Mouse (Mus musculus) left cerebral cortex, postnatal 14 days (tissue): ENCODE results near the gene Hist2h4. TPM values are rescaled to one million over a fixed set of nuclear protein-coding genes. Genes with fewer than 3 reads are reported as not detected.
A peak's percentile ranks its signal among the peaks of the same experiment; 100 is the strongest.
"Not testable (repeated sequence)": the region's sequence is repeated elsewhere in the genome, so short reads cannot be mapped to it uniquely, and the experiment has no call there.

Source experiments
- DNase-seq, 2 experiments: peaks; one replicate each; pipeline ENCODE4 v3.0.0; 2021 to 2022; ENCODE audit warnings: low spot score in 2 of 2, mixed read lengths in 1 of 2
- intact Hi-C: fragments of 180-260 bp; cut with DNase I; formaldehyde crosslinking; loops from one replicate; pipeline ENCODE4 v1.15.1; 2025
- total RNA-seq, 2 experiments: library from RNA; stranded (reverse); gene quantifications; 2 replicates each; pipeline ENCODE4 v1.2.3; 2021

Hist2h4 gene
- total RNA-seq, 2 experiments from 2014 or later: 26.2 to 28.6 TPM

GRCm38 (mm10) chr3:96250890-96251289 is 12.2 kb downstream of the Hist2h4 start:
- DNase-seq: no peak
- intact Hi-C loops: no loop called here

GRCm38 (mm10) chr3:96249034-96249345 is 14.1 kb downstream of the Hist2h4 start:
- no peak for DNase-seq
- intact Hi-C loops: no loop called here

GRCm38 (mm10) chr3:96248141-96249033 is 14.7 kb downstream of the Hist2h4 start:
- intact Hi-C loops: no loop called here

DNA sequence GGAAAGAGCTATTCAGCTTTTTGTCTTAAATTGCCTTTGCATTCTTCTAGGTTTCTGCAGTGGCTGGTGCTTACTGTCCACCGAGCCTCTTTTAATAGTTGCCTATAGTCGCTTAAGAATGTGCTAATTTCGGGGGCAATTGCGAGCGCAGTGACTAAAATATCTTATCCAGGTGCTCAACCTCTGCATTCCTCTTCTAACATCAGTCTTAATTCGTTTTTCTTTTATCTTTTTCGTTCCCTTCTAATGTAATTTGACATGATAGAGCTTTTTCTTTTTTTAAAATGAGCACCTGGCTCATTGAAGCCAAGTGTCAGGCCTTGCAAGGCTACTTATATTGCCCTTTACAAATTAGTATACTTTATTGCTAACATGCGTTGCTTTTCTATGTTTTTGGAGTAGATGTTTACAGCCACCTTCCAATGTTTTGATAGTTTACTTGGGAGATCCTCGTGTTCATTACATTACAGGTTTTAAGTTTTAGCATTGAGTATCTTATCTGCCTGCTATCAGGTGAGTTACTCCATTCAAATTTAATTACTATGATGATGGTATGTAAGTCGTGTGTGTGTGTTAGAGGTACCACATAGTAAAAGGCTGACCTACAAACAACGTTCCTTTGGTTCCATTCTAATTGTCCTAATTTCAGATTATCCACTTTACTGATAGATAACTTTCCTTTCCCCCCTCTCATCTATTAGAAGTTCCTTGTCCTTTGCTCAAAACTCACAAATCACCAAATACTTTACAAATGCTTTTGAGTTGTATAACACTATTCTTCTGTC is 15.6 kb downstream of the Hist2h4 start:
- intact Hi-C loops: no loop called here
- DNase-seq: no peak

More at GRCm38 (mm10) chr3:96248141-96249033, 14.7 kb downstream of the Hist2h4 start:
- no peak for DNase-seq

DNA sequence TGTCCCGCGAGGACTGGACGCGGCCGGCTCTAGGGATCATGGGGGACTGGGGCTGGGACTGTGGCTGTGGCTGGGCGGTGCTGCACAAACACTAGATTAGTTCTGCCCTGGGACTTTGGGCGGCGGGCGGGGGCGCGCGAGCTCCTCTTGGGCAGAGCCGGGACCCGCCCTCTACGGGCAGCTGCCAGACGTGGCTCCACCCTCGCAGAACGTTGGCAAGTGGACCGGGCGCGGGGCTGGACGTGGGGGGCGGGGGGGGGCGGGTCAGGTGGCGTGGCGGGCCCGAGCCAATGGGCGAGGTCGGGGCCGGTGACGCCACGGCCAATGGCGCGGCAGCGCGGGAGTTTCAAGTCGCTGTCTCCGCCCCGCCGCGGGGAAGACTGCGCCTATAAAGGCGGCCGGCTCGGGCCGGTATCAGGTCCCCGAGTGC is 16.7 kb downstream of the Hist2h4 start, which contains the start of gene Hist2h3c1:
Hist2h3c1 (plus strand) TSS at position 259 of the 430 bp plus-strand sequence.
- DNase-seq, intact Hi-C loops: not testable (repeated sequence)

DNA sequence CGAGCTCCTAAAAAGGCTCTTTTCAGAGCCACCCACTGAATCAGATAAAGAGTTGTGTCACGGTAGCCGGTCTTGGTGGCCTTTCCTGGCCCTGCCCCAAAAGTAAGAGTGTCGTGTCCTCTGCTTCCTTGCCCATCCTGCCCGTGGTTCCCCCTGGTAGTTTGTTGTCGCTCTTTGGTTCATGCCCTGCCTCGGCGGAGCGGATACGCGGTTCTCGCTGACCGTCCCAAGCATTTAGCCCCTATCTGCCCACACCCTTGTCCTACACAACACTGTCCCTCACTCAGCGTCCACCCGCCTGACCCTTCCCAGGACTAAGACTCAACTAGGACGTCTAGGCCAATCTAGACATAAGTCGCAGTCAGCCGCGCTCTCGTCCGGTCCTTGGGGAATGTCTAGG is 17.1 kb downstream of the Hist2h4 start:
- intact Hi-C loops, DNase-seq: not testable (repeated sequence)

DNA sequence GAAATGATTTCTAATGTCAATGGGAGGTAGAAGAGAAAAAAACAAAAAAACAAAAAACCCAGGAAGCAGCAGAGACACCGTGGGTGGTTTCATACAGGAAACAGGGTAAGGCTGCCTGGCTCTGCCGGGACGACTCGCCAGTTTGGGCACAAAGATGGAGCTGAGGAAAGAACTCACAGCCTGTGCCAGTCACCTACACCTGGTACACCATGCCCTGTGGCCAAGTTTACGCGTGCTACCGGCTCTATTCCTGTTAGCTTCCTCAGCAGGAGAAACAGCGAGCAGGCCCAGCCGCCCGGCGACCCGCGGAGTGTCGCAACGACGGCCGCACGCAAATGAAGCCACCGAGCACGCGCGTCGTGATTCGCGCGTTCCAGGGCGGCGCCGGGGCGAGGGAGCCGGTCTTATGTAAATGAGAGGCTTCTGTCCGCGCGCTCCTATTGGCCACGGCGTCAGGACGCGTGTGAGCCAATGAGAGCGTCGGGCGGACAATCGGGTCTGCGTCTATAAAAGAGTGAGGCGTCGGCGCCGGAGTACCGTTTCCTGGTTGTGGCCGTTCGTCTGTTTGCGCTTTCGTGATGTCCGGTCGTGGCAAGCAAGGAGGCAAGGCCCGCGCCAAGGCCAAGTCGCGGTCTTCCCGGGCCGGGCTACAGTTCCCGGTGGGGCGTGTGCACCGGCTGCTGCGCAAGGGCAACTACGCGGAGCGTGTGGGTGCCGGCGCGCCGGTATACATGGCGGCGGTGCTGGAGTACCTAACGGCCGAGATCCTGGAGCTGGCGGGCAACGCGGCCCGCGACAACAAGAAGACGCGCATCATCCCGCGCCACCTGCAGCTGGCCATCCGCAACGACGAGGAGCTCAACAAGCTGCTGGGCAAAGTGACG is 17.9 kb downstream of the Hist2h4 start, which contains the start of gene Hist2h2aa1:
Hist2h2aa1 (plus strand) TSS at position 495 of the 884 bp plus-strand sequence.
- peak; percentile 86 for DNase-seq
- intact Hi-C loops: not testable (repeated sequence)

DNA sequence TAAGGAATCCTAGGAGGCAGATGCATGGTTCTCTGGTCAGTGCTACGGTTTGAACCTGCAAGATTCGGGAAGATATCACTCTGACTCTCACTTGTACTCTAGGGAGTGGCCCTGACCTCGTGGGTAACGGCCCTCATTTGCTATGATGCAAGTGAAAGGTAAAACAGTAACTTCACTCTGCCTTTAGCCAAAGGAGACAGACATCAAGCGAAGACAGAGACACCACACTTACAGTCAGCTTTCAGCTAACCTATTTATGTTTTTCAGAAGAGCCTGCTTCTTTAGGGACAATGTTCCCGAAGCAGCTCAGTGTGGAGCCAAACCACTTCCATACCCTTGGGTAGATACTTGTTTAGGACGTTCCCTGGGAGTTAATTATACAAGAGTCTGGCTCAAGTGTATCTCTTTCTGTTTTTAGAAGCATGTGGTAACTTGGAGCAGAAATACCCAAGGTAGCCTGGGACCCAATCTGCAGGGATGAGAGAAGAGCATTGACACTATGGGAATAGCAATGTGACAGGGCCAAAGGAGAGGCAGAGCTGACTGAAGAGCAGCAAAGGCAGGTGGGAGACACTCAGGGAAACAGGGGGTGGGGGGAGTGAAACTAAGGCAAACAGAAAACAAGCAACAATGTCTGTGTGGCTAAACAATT is 19.1 kb downstream of the Hist2h4 start:
- intact Hi-C loops: no loop called here
- no peak for DNase-seq

GRCm38 (mm10) chr3:96240799-96241197 is 22.3 kb downstream of the Hist2h4 start:
- DNase-seq: no peak

GRCm38 (mm10) chr3:96239949-96240798 is 22.9 kb downstream of the Hist2h4 start, which contains the start of gene Hist2h2aa2:
Hist2h2aa2 (minus strand) TSS chr3:96240276.
- DNase-seq: peak; percentile 95 to 99
- intact Hi-C loops: not testable (repeated sequence)

More at GRCm38 (mm10) chr3:96240799-96241197, 22.3 kb downstream of the Hist2h4 start:
- intact Hi-C loops: no loop called here

- DNase-seq, intact Hi-C loops: not testable (repeated sequence)
Observed at GRCm38 (mm10) chr3:96238954-96239793, 23.9 kb downstream of the Hist2h4 start, which contains the start of gene Hist2h3c2. Hist2h3c2 (minus strand) TSS chr3:96239127.

- intact Hi-C loops: no loop called here
- DNase-seq: no peak
Observed at GRCm38 (mm10) chr3:96237904-96238511, 25.1 kb downstream of the Hist2h4 start.

- no peak for DNase-seq
- intact Hi-C loops: no loop called here
Observed at GRCm38 (mm10) chr3:96237335-96237903, 25.7 kb downstream of the Hist2h4 start.

DNA sequence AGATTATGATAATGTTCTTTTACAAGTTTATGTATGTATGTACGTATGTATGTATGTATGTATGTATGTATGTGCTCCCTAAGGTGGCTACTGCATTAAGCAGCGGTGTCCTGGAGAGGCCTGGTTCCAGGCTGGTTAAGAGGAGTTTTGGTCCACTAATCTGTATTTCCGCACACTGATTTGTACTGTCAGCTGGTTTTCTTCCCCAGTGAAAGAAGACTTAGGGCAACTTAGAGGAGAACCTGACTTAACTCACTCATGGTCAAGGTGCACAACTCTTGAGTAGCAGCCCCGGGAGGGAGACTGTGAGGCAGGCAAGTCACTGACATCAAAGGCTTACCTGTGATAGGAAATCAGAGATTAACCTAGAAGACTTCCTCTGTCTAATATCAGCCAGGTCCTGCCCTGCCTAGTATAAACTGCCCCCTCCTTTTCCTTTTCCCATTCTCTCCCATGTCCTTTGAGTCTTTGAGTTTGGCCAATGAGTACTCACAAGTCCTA is 26.2 kb downstream of the Hist2h4 start:
- intact Hi-C loops: no loop called here

DNA sequence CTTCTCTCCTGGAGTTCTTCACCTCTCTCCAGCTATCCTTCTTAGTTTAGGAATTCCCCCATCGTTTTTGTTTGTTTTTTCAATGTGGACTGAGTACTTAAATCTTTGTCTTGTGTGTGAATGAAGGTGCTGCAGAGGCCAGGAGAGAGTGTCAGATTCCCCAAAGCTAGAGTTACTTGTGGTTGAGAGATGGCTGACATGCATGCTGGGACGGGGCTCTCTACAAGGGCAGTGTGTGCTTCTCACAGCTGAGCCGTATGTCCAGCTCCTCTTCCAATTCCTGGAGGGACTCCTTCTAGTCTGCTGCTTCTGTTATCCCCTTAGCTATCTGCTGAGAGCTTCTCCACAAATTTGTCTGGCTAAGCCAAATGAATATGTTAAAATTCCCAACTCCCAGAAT is 27.3 kb downstream of the Hist2h4 start:
- DNase-seq: no peak
- intact Hi-C loops: no loop called here

More for the DNA sequence above, 26.2 kb downstream of the Hist2h4 start:
- no peak for DNase-seq

DNA sequence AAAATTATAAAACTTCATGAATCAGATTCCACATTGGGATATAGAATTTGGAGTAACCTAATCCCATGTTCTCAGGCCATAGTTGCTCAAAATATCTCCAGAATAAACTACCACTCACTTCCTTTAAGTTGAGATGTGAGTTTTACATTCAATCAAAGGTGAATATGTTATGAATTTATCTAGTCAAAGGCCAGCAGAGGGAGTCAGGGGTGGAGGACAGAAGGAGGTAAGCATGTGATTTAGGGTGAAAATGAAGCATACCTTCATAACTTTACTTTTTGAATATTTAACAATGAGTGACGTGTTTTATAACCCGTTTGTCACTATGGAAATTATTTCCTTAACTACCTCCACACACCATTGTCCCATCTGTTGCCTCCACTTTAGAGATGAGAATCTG is 28.2 kb downstream of the Hist2h4 start:
- DNase-seq: no peak
- intact Hi-C loops: no loop called here
